Mouse (Mus musculus) liver, embryonic 14.5 days (tissue): ENCODE measurements around the gene Mrvi1. TPM values are rescaled to one million over a fixed set of nuclear protein-coding genes. Genes with fewer than 3 reads are reported as not detected.

ENCODE experiments used
- ATAC-seq: fragments of 200-750 bp; cut with Nextera tagmentation; 2 replicates; pipeline ENCODE4 v1.8.0; 2017; ENCODE audit warnings: moderate number of reproducible peaks, mild to moderate bottlenecking, moderate library complexity; ENCODE audit not compliant: insufficient read depth
- DNase-seq, 3 experiments: peaks; one replicate each; pipeline ENCODE4 v3.0.0-alpha.2; 2012 to 2013; ENCODE audit warnings: low read depth in 3 of 3, low spot score in 3 of 3
- H3K27ac ChIP-seq: fragments of 300-500 bp; sonication (generic); 2 replicates; pipeline ENCODE4 v1.5.1; 2014; ENCODE audit warnings: moderate library complexity, mild to moderate bottlenecking, control low read depth, inconsistent platforms
- H3K27me3 ChIP-seq: fragments of 300-500 bp; sonication (generic); 2 replicates; pipeline ENCODE4 v1.6.1; 2014; ENCODE audit warnings: mild to moderate bottlenecking, low read length, moderate library complexity; ENCODE audit not compliant: control insufficient read depth, insufficient read depth
- H3K36me3 ChIP-seq: fragments of 300-500 bp; sonication (generic); replicated peaks from 2 replicates; pipeline ENCODE4 v1.6.1; 2014; ENCODE audit warnings: low read depth; ENCODE audit not compliant: control insufficient read depth, insufficient read depth
- H3K4me1 ChIP-seq, 2 experiments: fragments of 200-500 bp in 1 of 2; fragments of 300-500 bp in 1 of 2; sonication (generic) in 1 of 2; replicated peaks; 2 replicates each; pipeline ENCODE4 v1.6.1; 2012 to 2014; ENCODE audit warnings: antibody characterized with exemption in 1 of 2, inconsistent platforms in 1 of 2, low read length in 1 of 2; ENCODE audit not compliant: control insufficient read depth in 2 of 2, insufficient read depth in 2 of 2
- H3K4me2 ChIP-seq: fragments of 300-500 bp; sonication (generic); 2 replicates; pipeline ENCODE4 v1.6.1; 2014; ENCODE audit warnings: low read depth, mild to moderate bottlenecking, control low read depth, moderate library complexity
- H3K4me3 ChIP-seq, 2 experiments: fragments of 200-500 bp in 1 of 2; fragments of 300-500 bp in 1 of 2; sonication (generic) in 1 of 2; 2 replicates each; pipeline ENCODE4 v1.5.1; 2012 to 2014; ENCODE audit warnings: low read depth in 2 of 2, low read length in 2 of 2, mild to moderate bottlenecking in 2 of 2, control low read depth in 1 of 2, inconsistent platforms in 1 of 2, moderate library complexity in 1 of 2; ENCODE audit not compliant: insufficient read depth in 1 of 2
- H3K9ac ChIP-seq: fragments of 300-500 bp; sonication (generic); replicated peaks from 2 replicates; pipeline ENCODE4 v1.6.1; 2014; ENCODE audit warnings: mild to moderate bottlenecking, control low read depth, moderate library complexity
- H3K9me3 ChIP-seq: fragments of 300-500 bp; sonication (generic); 2 replicates; pipeline ENCODE4 v1.6.1; 2016; ENCODE audit warnings: low read length, mixed read lengths; ENCODE audit not compliant: control insufficient read depth
- CTCF ChIP-seq: IDR thresholded peaks from 2 replicates; pipeline ENCODE4 v1.5.1; 2016; ENCODE audit warnings: antibody characterized with exemption, low read depth, control low read depth
- EP300 ChIP-seq: IDR thresholded peaks from 2 replicates; pipeline ENCODE4 v1.6.1; 2016; ENCODE audit warnings: antibody characterized with exemption, low read depth
- WGBS: fragments of 180-500 bp; shearing (Covaris S2); extraction: QIAGEN DNeasy Blood & Tissue Kit; methylation state at CpG from one replicate; pipeline ENCODE4 v1.1.7; 2014; ENCODE audit not compliant: insufficient replicate concordance; 5-methylcytosine and 5-hydroxymethylcytosine counted together
- polyA plus RNA-seq, 2 experiments: library from polyadenylated mRNA; depleted of rRNA in 1 of 2; stranded (reverse) in 1 of 2; unstranded in 1 of 2; fragments of >200 nt; fragmentation: Nextera tagmentation in 1 of 2; extraction: Ambion mirVana in 1 of 2; gene quantifications; 2 replicates each; pipeline versions ENCODE4 v1.2.1 to v1.2.3; 2012 to 2014

Gene Mrvi1
- polyA plus RNA-seq, 2 experiments, result 3.7 to 4.7 TPM

GRCm38 (mm10) chr7:110982764-110983163 is 503 bp upstream of the Mrvi1 start:
- Histone ChIP-seq H3K27ac (no peak overlapping the region), H3K4me1 (peaks cover under 1 to 16% of the 10 kb centered on the region in 2 experiments), H3K27me3 (no peaks in the 10 kb centered on the region), H3K9me3 (no peaks in the 10 kb centered on the region), H3K9ac (no peak overlapping the region), H3K4me2 (no peak overlapping the region), H3K4me3 (no peak overlapping the region), H3K36me3 (no peaks in the 10 kb centered on the region)
- TF ChIP-seq EP300 (no peak), CTCF (peak; percentile 86)
- WGBS, result 23% methylated on average over 4 of the region's 4 CpGs
- DNase-seq (no peak), ATAC-seq (peak; percentile 65; the same call in 1 of the 2 replicates)

GRCm38 (mm10) chr7:110981036-110981435 is 1.2 kb downstream of the Mrvi1 start:
- Histone ChIP-seq H3K9ac (no peak overlapping the region), H3K27me3 (no peaks in the 10 kb centered on the region), H3K4me2 (no peak overlapping the region), H3K9me3 (no peaks in the 10 kb centered on the region), H3K36me3 (no peaks in the 10 kb centered on the region), H3K4me3 (peak overlapping the region in 1 of 2 experiments; percentile 2; a peak in 1 of 4 replicates), H3K4me1 (peaks cover 6 to 26% of the 10 kb centered on the region in 2 experiments), H3K27ac (no peak overlapping the region)
- ATAC-seq (no peak), DNase-seq (no peak)
- 49% methylated on average over 8 of the region's 8 CpGs for WGBS
- TF ChIP-seq EP300, result no peak
- no peak for TF ChIP-seq CTCF

DNA sequence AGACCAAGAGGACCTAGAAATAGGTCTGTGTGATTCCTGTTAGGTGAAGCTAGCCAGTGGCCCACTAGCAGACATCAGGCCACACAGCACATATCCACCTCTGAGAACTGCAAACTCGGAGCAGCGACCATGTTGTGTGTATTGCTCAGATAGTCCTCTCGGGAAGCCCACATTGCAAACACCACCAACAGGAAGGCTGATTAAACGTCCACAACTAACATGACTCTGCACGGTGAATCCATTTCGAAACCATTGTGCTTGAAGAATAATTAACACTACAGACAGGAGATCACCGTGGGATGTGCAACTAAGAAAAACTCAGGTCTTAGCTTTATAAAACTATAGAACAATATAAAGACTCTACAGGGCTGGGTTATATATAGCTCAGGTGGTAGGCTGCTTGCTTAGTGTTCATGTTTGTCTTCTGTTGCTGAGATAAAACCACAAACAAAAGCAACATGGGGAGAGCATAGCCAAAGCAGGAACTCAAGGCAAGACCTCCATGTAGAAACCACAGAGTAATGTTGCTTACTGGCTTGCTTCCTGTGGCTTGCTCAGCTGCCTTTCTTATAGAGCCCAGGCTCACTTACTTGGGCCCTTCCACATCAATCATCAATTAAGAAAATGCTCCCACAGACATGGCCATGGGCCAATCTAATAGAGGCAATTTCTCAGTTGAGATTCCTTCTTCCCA is 4.4 kb downstream of the Mrvi1 start:
- 24% methylated on average over 7 of the region's 7 CpGs for WGBS
- ATAC-seq (no peak), DNase-seq (no peak)
- Histone ChIP-seq H3K4me2 (no peak overlapping the region), H3K27ac (no peak overlapping the region), H3K9me3 (no peaks in the 10 kb centered on the region), H3K4me1 (peaks cover 6 to 20% of the 10 kb centered on the region in 2 experiments), H3K4me3 (no peak overlapping the region), H3K27me3 (no peaks in the 10 kb centered on the region), H3K9ac (no peak overlapping the region), H3K36me3 (no peaks in the 10 kb centered on the region)
- TF ChIP-seq CTCF, result no peak
- TF ChIP-seq EP300, result no peak

DNA sequence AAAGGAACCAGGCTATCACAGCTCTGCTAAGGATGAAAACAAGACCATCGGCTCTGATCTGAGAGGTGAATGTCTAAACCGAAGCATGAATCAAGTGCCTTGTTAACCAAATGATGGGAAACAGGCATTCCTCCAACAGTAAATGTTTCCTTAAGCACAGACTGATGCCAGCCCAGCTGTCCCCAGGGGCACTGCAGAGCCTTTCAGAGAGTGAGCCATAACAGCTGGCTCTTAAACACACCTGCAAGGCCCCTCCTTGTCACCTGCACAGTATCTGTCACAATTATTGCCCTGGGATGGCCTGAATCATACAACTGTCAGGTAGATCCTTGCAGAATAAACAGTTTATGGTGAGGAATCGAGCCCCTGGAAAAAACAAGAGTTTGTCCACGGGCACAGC is 8.8 kb downstream of the Mrvi1 start:
- 69% methylated on average over 4 of the region's 4 CpGs for WGBS
- DNase-seq (no peak), ATAC-seq (no peak)
- no peaks in the 10 kb centered on the region for H3K9me3 ChIP-seq
- no peak for TF ChIP-seq EP300
- no peak for TF ChIP-seq CTCF
- no peak overlapping the region for H3K4me3 ChIP-seq
- H3K4me1 ChIP-seq, result peaks cover 6 to 17% of the 10 kb centered on the region in 2 experiments
- no peak overlapping the region for H3K27ac ChIP-seq
- H3K27me3 ChIP-seq, result no peaks in the 10 kb centered on the region
- H3K4me2 ChIP-seq, result no peak overlapping the region
- H3K36me3 ChIP-seq, result no peaks in the 10 kb centered on the region
- no peak overlapping the region for H3K9ac ChIP-seq

- Histone ChIP-seq H3K4me3 (no peak overlapping the region), H3K9me3 (no peaks in the 10 kb centered on the region), H3K27me3 (no peaks in the 10 kb centered on the region), H3K27ac (no peak overlapping the region), H3K36me3 (no peaks in the 10 kb centered on the region), H3K4me2 (no peak overlapping the region), H3K4me1 (peaks cover 5 to 15% of the 10 kb centered on the region in 2 experiments), H3K9ac (no peak overlapping the region)
- WGBS, result 56% methylated on average over 2 of the region's 2 CpGs
- no peak for ATAC-seq
- DNase-seq, result no peak
- TF ChIP-seq CTCF (no peak), EP300 (no peak)
These were observed 9.5 kb downstream of the Mrvi1 start for GRCm38 (mm10) chr7:110972796-110973195.
